Mouse (Mus musculus): Measurements from ENCODE around the gene Prcp. TPM values are rescaled to one million over a fixed set of nuclear protein-coding genes. Genes with fewer than 3 reads are reported as not detected.
A peak's percentile ranks its signal among the peaks of the same experiment; 100 is the strongest.

The Prcp gene
- total and polyA plus RNA-seq, 3 experiments: 20.1 to 28.9 (median 27.8) TPM

DNA sequence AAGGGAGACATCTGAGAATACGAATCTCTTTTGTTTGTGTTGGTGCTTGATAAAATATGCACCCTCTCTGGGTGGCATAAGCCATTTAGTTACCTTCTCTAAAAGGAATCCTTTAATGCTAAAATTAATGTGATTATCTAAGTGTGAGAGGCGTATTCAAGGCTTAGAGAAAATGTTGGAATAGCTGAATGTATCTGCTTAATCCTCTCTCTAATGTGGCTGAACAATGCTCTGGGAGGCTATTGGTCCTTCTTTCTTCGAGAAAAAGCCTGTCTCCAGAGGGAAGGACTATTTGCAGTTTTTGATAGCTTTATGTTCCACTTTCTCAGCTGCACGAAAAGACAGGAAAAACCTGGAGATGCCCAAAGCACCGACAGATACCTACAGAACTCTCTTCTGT lies 62.5 kb downstream of the Prcp start:
- Histone ChIP-seq H3K79me2 (replicated peaks; ENCODE audit: control insufficient read depth, extremely low read depth, insufficient read depth, poor library complexity, severe bottlenecking) (no peaks in the 10 kb centered on the region), H3K9me3 (replicated peaks; ENCODE audit: low read length) (no peaks in the 10 kb centered on the region), H3K4me3 (replicated peaks in 1 of 3; ENCODE audit: low read depth in 2 of 3, low read length in 2 of 3, poor library complexity in 1 of 3) (no peak overlapping the region), H3K27me3 (replicated peaks) (no peaks in the 10 kb centered on the region), H3K4me1 (ENCODE audit: control insufficient read depth in 1 of 2, insufficient read depth in 2 of 2) (peaks cover 17 to 28% of the 10 kb centered on the region in 2 experiments), H3K9ac (ENCODE audit: insufficient read depth, low read depth) (no peak overlapping the region), H3K4me2 (ENCODE audit: insufficient read depth, low read depth, poor library complexity, severe bottlenecking) (no peak overlapping the region), H3K27ac (ENCODE audit: insufficient read depth, low read depth) (no peak overlapping the region), H3K36me3 (replicated peaks in 1 of 2; ENCODE audit: control insufficient read depth in 1 of 2, insufficient read depth in 1 of 2, low read length in 1 of 2) (peaks cover 0 to 5% of the 10 kb centered on the region in 2 experiments)
- in situ Hi-C loops (cut with MboI; ENCODE audit: low pct_ligation_motif_present, low pct_unique_long_range_greater_than_20kb, low sequenced_read_pairs): no loop called here
- no peak for DNase-seq (ENCODE audit: extremely low read depth)
- TF ChIP-seq JUND (conservative IDR thresholded peaks at IDR 0.05; ENCODE audit: low read depth, low read length) (no peak), NELFE (IDR thresholded peaks at IDR 0.05; ENCODE audit: low read depth, low read length) (no peak), CTCF (conservative IDR thresholded peaks at IDR 0.05 in 1 of 2, IDR thresholded peaks at IDR 0.05 in 1 of 2; ENCODE audit: low read depth in 2 of 2, low read length in 2 of 2) (no peak), IRF4 (IDR thresholded peaks at IDR 0.05; ENCODE audit: low read depth, low read length) (no peak), ZKSCAN1 (IDR thresholded peaks at IDR 0.05; ENCODE audit: borderline replicate concordance, low read depth, low read length) (no peak), TCF12 (IDR thresholded peaks at IDR 0.05; ENCODE audit: low read depth, low read length) (no peak), USF1 (IDR thresholded peaks at IDR 0.05; ENCODE audit: low read depth, low read length) (no peak), MXI1 (IDR thresholded peaks at IDR 0.05; ENCODE audit: low read depth, low read length) (no peak), TBP (conservative IDR thresholded peaks at IDR 0.05; ENCODE audit: low read depth, low read length) (no peak), POLR2AphosphoS2 (IDR thresholded peaks at IDR 0.05; ENCODE audit: low read depth, low read length) (no peak), CHD2 (IDR thresholded peaks at IDR 0.05; ENCODE audit: low read length) (no peak), POLR2A (IDR thresholded peaks at IDR 0.05; ENCODE audit: low read depth, low read length) (no peak), ZC3H11A (IDR thresholded peaks at IDR 0.05; ENCODE audit: low read depth, low read length) (no peak), GABPA (IDR thresholded peaks at IDR 0.05; ENCODE audit: insufficient replicate concordance, low read depth, low read length) (no peak), KAT2A (IDR thresholded peaks at IDR 0.05; ENCODE audit: insufficient replicate concordance, low read length) (no peak), ZNF384 (IDR thresholded peaks at IDR 0.05; ENCODE audit: low read depth, low read length) (no peak), MYC (IDR thresholded peaks at IDR 0.05; ENCODE audit: low read depth, low read length) (no peak), PAX5 (IDR thresholded peaks at IDR 0.05; ENCODE audit: low read length) (no peak), MAFK (IDR thresholded peaks at IDR 0.05; ENCODE audit: insufficient replicate concordance, low read length) (no peak), HCFC1 (IDR thresholded peaks at IDR 0.05; ENCODE audit: low read depth, low read length) (no peak)
- dilution Hi-C loops (cut with MboI; ENCODE audit: extremely low pct_ligation_motif_present, extremely low pct_unique_long_range_greater_than_20kb, low sequenced_read_pairs): no loop called here

GRCm38 (mm10) chr7:92937955-92938354 lies 63.7 kb downstream of the Prcp start:
- Histone ChIP-seq H3K9me3 (replicated peaks; ENCODE audit: low read length) (no peaks in the 10 kb centered on the region), H3K79me2 (replicated peaks; ENCODE audit: control insufficient read depth, extremely low read depth, insufficient read depth, poor library complexity, severe bottlenecking) (no peaks in the 10 kb centered on the region), H3K27me3 (replicated peaks) (no peaks in the 10 kb centered on the region), H3K9ac (ENCODE audit: insufficient read depth, low read depth) (no peak overlapping the region), H3K4me3 (replicated peaks in 1 of 3; ENCODE audit: low read depth in 2 of 3, low read length in 2 of 3, poor library complexity in 1 of 3) (no peak overlapping the region), H3K36me3 (replicated peaks in 1 of 2; ENCODE audit: control insufficient read depth in 1 of 2, insufficient read depth in 1 of 2, low read length in 1 of 2) (no peaks in the 10 kb centered on the region), H3K4me2 (ENCODE audit: insufficient read depth, low read depth, poor library complexity, severe bottlenecking) (no peak overlapping the region), H3K4me1 (ENCODE audit: control insufficient read depth in 1 of 2, insufficient read depth in 2 of 2) (peaks cover 17 to 28% of the 10 kb centered on the region in 2 experiments), H3K27ac (ENCODE audit: insufficient read depth, low read depth) (no peak overlapping the region)
- in situ Hi-C loops (cut with MboI; ENCODE audit: low pct_ligation_motif_present, low pct_unique_long_range_greater_than_20kb, low sequenced_read_pairs): no loop called here
- TF ChIP-seq NRF1 (IDR thresholded peaks at IDR 0.05; ENCODE audit: low read depth, low read length) (no peak), E2F4 (IDR thresholded peaks at IDR 0.05; ENCODE audit: insufficient replicate concordance, low read depth, low read length) (no peak), KAT2A (IDR thresholded peaks at IDR 0.05; ENCODE audit: insufficient replicate concordance, low read length) (no peak), ZKSCAN1 (IDR thresholded peaks at IDR 0.05; ENCODE audit: borderline replicate concordance, low read depth, low read length) (peak; percentile 77), MAFK (IDR thresholded peaks at IDR 0.05; ENCODE audit: insufficient replicate concordance, low read length) (peak; percentile 43; the same call in 1 of the 2 replicates), RAD21 (IDR thresholded peaks at IDR 0.05; ENCODE audit: low read depth, low read length) (peak; percentile 75), HCFC1 (IDR thresholded peaks at IDR 0.05; ENCODE audit: low read depth, low read length) (no peak), USF2 (conservative IDR thresholded peaks at IDR 0.05; ENCODE audit: low read depth, low read length) (no peak), MEF2A (IDR thresholded peaks at IDR 0.05; ENCODE audit: borderline replicate concordance, low read depth, low read length) (peak; percentile 52; the same call in 1 of the 2 replicates), CTCF (conservative IDR thresholded peaks at IDR 0.05 in 1 of 2, IDR thresholded peaks at IDR 0.05 in 1 of 2; ENCODE audit: low read depth in 2 of 2, low read length in 2 of 2) (peak; percentile 65 to 85), TCF12 (IDR thresholded peaks at IDR 0.05; ENCODE audit: low read depth, low read length) (0 out of 2 replicates have a peak, but pooled peaks have one; percentile 15), SMC3 (IDR thresholded peaks at IDR 0.05; ENCODE audit: low read depth, low read length) (peak; percentile 69), USF1 (IDR thresholded peaks at IDR 0.05; ENCODE audit: low read depth, low read length) (no peak), CHD1 (IDR thresholded peaks at IDR 0.05; ENCODE audit: low read depth, low read length) (no peak), IRF4 (IDR thresholded peaks at IDR 0.05; ENCODE audit: low read depth, low read length) (peak; percentile 20; the same call in 1 of the 2 replicates), BHLHE40 (IDR thresholded peaks at IDR 0.05; ENCODE audit: low read depth, low read length) (0 out of 2 replicates have a peak, but pooled peaks have one; percentile 28), MAX (IDR thresholded peaks at IDR 0.05; ENCODE audit: low read length) (0 out of 2 replicates have a peak, but pooled peaks have one; percentile 17), ZC3H11A (IDR thresholded peaks at IDR 0.05; ENCODE audit: low read depth, low read length) (no peak), MAZ (IDR thresholded peaks at IDR 0.05; ENCODE audit: low read depth, low read length) (0 out of 2 replicates have a peak, but pooled peaks have one; percentile 26), ELF1 (IDR thresholded peaks at IDR 0.05; ENCODE audit: low read depth, low read length) (peak; percentile 28; the same call in 1 of the 2 replicates)
- peak; percentile 54 for DNase-seq (ENCODE audit: extremely low read depth)
- dilution Hi-C loops (cut with MboI; ENCODE audit: extremely low pct_ligation_motif_present, extremely low pct_unique_long_range_greater_than_20kb, low sequenced_read_pairs): no loop called here

Measured in CH12.LX (cell line).